Mouse (Mus musculus) common myeloid progenitor, adult 5-6 weeks (primary cell): Measurements from ENCODE around the gene Aldh16a1. TPM values are rescaled to one million over a fixed set of nuclear protein-coding genes. Genes with fewer than 3 reads are reported as not detected.
"Not testable (repeated sequence)": the region's sequence is repeated elsewhere in the genome, so short reads cannot be mapped to it uniquely, and the experiment has no call there.

Experiments
- ATAC-seq: replicated peaks from 2 replicates; pipeline ENCODE4 v1.8.0; 2016; ENCODE audit warnings: low read depth, mild to moderate bottlenecking, moderate TSS enrichment, inconsistent platforms; ENCODE audit not compliant: poor library complexity, severe bottlenecking
- total RNA-seq: library from RNA; stranded (forward); fragments of 200-1000, 187-1606 nt; gene quantifications from 2 replicates; pipeline ENCODE4 v1.2.3, GENCODE M21; 2017

The Aldh16a1 gene
- total RNA-seq, 1 experiment from 2014 or later = 32.2 TPM

GRCm38 (mm10) chr7:45095965-45096364 is 58.4 kb downstream of the Aldh16a1 start:
- not testable (repeated sequence) for ATAC-seq

- no peak for ATAC-seq
These were observed 59.0 kb downstream of the Aldh16a1 start for GRCm38 (mm10) chr7:45095367-45095766.

- ATAC-seq = no peak
These were observed 60.3 kb downstream of the Aldh16a1 start for GRCm38 (mm10) chr7:45094121-45094520.

- ATAC-seq = no peak
These were observed 60.9 kb downstream of the Aldh16a1 start for GRCm38 (mm10) chr7:45093516-45093905.

- no peak for ATAC-seq
These were observed 61.4 kb downstream of the Aldh16a1 start for GRCm38 (mm10) chr7:45092828-45093515.

- peak; percentile 84 for ATAC-seq
These were observed 62.3 kb downstream of the Aldh16a1 start, which contains the start of gene Rcn3 for GRCm38 (mm10) chr7:45092048-45092447. Gene Rcn3, minus strand, starts transcription at chr7:45092221.

GRCm38 (mm10) chr7:45091001-45091990 is 63.1 kb downstream of the Aldh16a1 start:
- ATAC-seq = peak; percentile 61

Other genes with a start within 250 kb of the Aldh16a1 start
- gene Ap2a1, start 225.1 kb downstream of the Aldh16a1 start, total RNA-seq = 22.4 and 31.1 TPM in 2 replicates
- not detected in 2 replicates for gene Tsks, start 211.4 kb downstream of the Aldh16a1 start, total RNA-seq
- gene Cpt1c, start 179.7 kb downstream of the Aldh16a1 start, total RNA-seq = 0.23 and 1.2 TPM in 2 replicates
- 143 and 170 TPM in 2 replicates for gene Prmt1, start 168.0 kb downstream of the Aldh16a1 start, total RNA-seq
- gene Irf3, start 156.9 kb downstream of the Aldh16a1 start, total RNA-seq = 92.9 and 129 TPM in 2 replicates
- 29.5 and 33.8 TPM in 2 replicates for gene Bcl2l12, start 155.9 kb downstream of the Aldh16a1 start, total RNA-seq
- gene Scaf1, start 138.2 kb downstream of the Aldh16a1 start, total RNA-seq = 9.6 and 17.0 TPM in 2 replicates
- 1.1 TPM in 1 of 2 replicates, not detected in the other for gene Rras, start 136.6 kb downstream of the Aldh16a1 start, total RNA-seq
- 2.2 and 7.5 TPM in 2 replicates for gene Prr12, start 101.7 kb downstream of the Aldh16a1 start, total RNA-seq
- gene Nosip, start 92.2 kb downstream of the Aldh16a1 start, total RNA-seq = 66.0 and 71.2 TPM in 2 replicates
- 3.4 and 3.8 TPM in 2 replicates for gene Prrg2, start 91.9 kb downstream of the Aldh16a1 start, total RNA-seq
- gene Rcn3, start 62.4 kb downstream of the Aldh16a1 start, total RNA-seq = 23.2 and 37.1 TPM in 2 replicates
- gene Fcgrt, start 50.7 kb downstream of the Aldh16a1 start, total RNA-seq = 4.0 and 4.7 TPM in 2 replicates
- gene Rps11, start 30.1 kb downstream of the Aldh16a1 start, total RNA-seq = 1,473 and 1,910 TPM in 2 replicates
- gene Rpl13a, start 25.8 kb downstream of the Aldh16a1 start, total RNA-seq = 3,242 and 3,932 TPM in 2 replicates
- not detected in 2 replicates for gene Gm45713, start 18.4 kb downstream of the Aldh16a1 start, total RNA-seq
- gene Flt3l, start 18.2 kb downstream of the Aldh16a1 start, total RNA-seq = 5.8 and 13.0 TPM in 2 replicates
- gene Pih1d1, start 281 bp downstream of the Aldh16a1 start, total RNA-seq = 35.2 and 59.8 TPM in 2 replicates
- gene Slc17a7, start 9.4 kb upstream of the Aldh16a1 start, total RNA-seq = not detected in 2 replicates
- not detected in 2 replicates for gene Gfy, start 25.0 kb upstream of the Aldh16a1 start, total RNA-seq
- not detected in 2 replicates for gene Pth2, start 26.4 kb upstream of the Aldh16a1 start, total RNA-seq
- gene Ccdc155, start 50.3 kb upstream of the Aldh16a1 start, total RNA-seq = 0.18 and 2.0 TPM in 2 replicates
- gene Dkkl1, start 57.6 kb upstream of the Aldh16a1 start, total RNA-seq = 6.7 and 17.4 TPM in 2 replicates
- 0.55 and 0.87 TPM in 2 replicates for gene Tead2, start 61.2 kb upstream of the Aldh16a1 start, total RNA-seq
- gene Cd37, start 84.5 kb upstream of the Aldh16a1 start, total RNA-seq = 28.9 and 41.4 TPM in 2 replicates
- gene Slc6a16, start 86.5 kb upstream of the Aldh16a1 start, total RNA-seq = not detected in 2 replicates
- gene Slc6a21, start 122.9 kb upstream of the Aldh16a1 start, total RNA-seq = not detected in 2 replicates
- 3.1 and 3.4 TPM in 2 replicates for gene Trpm4, start 179.2 kb upstream of the Aldh16a1 start, total RNA-seq
- gene Hrc, start 180.7 kb upstream of the Aldh16a1 start, total RNA-seq = 0.41 TPM in 1 of 2 replicates, not detected in the other
- gene Ppfia3, start 212.4 kb upstream of the Aldh16a1 start, total RNA-seq = not detected in 2 replicates
- 1.9 TPM in 1 of 2 replicates, not detected in the other for gene Lin7b, start 216.0 kb upstream of the Aldh16a1 start, total RNA-seq
- gene Snrnp70, start 241.2 kb upstream of the Aldh16a1 start, total RNA-seq = 451 and 564 TPM in 2 replicates